Mouse (Mus musculus): ENCODE measurements at regions not wholly inside any gene's neighbourhood (a gene's known extent, or its start where the extent isn't known, plus 50 kb on each side); places are given as distances from the start of the nearest gene placed in this dataset.

- no peak overlapping the region for H3K4me3 ChIP-seq (replicated peaks)
- no peak overlapping the region for H3K4me2 ChIP-seq
- no peaks in the 10 kb centered on the region for H3K9me3 ChIP-seq
- H3K27ac ChIP-seq, result no peak overlapping the region
- no peak overlapping the region for H3K9ac ChIP-seq (replicated peaks)
- peaks cover 19% of the 10 kb centered on the region for H3K27me3 ChIP-seq
- no peaks in the 10 kb centered on the region for H3K36me3 ChIP-seq
- ATAC-seq (ENCODE audit: insufficient number of reproducible peaks, insufficient read depth, low FRiP score, low TSS enrichment, low read depth), result no peak
- peaks cover 9% of the 10 kb centered on the region; the same call in 1 of the 2 replicates for H3K4me1 ChIP-seq (replicated peaks)
- WGBS, result 70% methylated on average over 6 of the region's 6 CpGs
Measured at GRCm38 (mm10) chr2:137704565-137704947, 551.8 kb upstream of the Btbd3 start.

- H3K36me3 ChIP-seq, result no peaks in the 10 kb centered on the region
- H3K27me3 ChIP-seq, result peaks cover 19% of the 10 kb centered on the region
- H3K9ac ChIP-seq (replicated peaks), result no peak overlapping the region
- WGBS, result 82% methylated on average over 3 of the region's 3 CpGs
- no peaks in the 10 kb centered on the region for H3K9me3 ChIP-seq
- no peak overlapping the region for H3K4me2 ChIP-seq
- no peak overlapping the region for H3K27ac ChIP-seq
- H3K4me1 ChIP-seq (replicated peaks), result peaks cover 9% of the 10 kb centered on the region; the same call in 1 of the 2 replicates
- no peak overlapping the region for H3K4me3 ChIP-seq (replicated peaks)
- ATAC-seq (ENCODE audit: insufficient number of reproducible peaks, insufficient read depth, low FRiP score, low TSS enrichment, low read depth), result no peak
Measured at GRCm38 (mm10) chr2:137704051-137704450, 552.3 kb upstream of the Btbd3 start.

- Histone ChIP-seq H3K4me1 (replicated peaks) (peaks cover 4% of the 10 kb centered on the region), H3K4me3 (replicated peaks) (no peak overlapping the region), H3K4me2 (no peak overlapping the region), H3K27me3 (no peaks in the 10 kb centered on the region), H3K36me3 (no peaks in the 10 kb centered on the region), H3K27ac (no peak overlapping the region), H3K9ac (replicated peaks) (no peak overlapping the region), H3K9me3 (no peaks in the 10 kb centered on the region)
- no peak for ATAC-seq (ENCODE audit: insufficient number of reproducible peaks, insufficient read depth, low FRiP score, low TSS enrichment, low read depth)
- WGBS, result 89% methylated on average over 5 of the region's 5 CpGs
Measured at GRCm38 (mm10) chr2:137695885-137696284, 560.5 kb upstream of the Btbd3 start.

DNA sequence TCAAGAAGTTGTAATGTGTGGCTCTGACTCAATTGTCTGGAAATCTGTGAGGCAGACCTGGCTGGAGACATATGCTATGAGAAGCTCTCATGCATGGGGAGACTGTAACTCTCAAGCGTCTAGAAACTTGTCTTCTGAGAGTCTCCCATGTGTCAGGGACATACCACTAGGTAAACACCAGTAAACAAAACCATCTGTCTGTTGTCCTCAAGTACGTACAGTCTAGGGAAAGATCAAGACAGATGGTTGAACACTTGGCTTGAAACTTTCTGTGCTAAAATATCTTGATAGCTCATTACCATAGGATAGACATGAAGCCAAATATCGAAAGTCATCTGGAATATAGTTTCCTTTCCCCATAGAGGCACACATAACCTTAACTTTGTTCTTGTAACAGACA, 562.3 kb upstream of the Btbd3 start:
- WGBS, result 61% methylated on average over 3 of the region's 3 CpGs
- Histone ChIP-seq H3K36me3 (no peaks in the 10 kb centered on the region), H3K27ac (no peak overlapping the region), H3K4me2 (no peak overlapping the region), H3K4me1 (replicated peaks) (peaks cover 8% of the 10 kb centered on the region), H3K4me3 (replicated peaks) (no peak overlapping the region), H3K9ac (replicated peaks) (no peak overlapping the region), H3K27me3 (no peaks in the 10 kb centered on the region), H3K9me3 (no peaks in the 10 kb centered on the region)
- no peak for ATAC-seq (ENCODE audit: insufficient number of reproducible peaks, insufficient read depth, low FRiP score, low TSS enrichment, low read depth)

DNA sequence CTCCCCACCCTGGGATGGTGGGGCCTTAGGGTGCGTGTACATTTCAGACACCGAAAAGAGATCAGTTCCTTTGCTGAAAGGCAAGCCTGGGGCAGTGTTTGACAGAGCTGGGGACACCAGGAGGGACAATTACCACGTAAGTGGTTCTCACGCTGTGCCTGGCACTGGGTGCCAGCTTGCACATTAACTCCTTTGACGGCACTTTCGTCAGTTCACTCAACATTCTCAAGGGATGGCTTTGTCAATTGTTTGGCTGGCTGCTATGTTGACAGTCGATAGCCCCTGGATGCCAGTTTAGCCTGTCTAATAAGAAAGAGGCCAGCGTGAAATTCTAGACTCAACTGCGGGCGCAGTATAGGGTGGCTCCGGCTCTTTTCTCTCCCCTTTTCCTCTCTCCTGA, 569.2 kb upstream of the Btbd3 start:
- Histone ChIP-seq H3K4me3 (replicated peaks) (no peak overlapping the region), H3K4me1 (replicated peaks) (peaks cover 18% of the 10 kb centered on the region), H3K9ac (replicated peaks) (no peak overlapping the region), H3K36me3 (no peaks in the 10 kb centered on the region), H3K27me3 (no peaks in the 10 kb centered on the region), H3K4me2 (no peak overlapping the region), H3K27ac (no peak overlapping the region), H3K9me3 (peaks cover 4% of the 10 kb centered on the region; the same call in 1 of the 2 replicates)
- WGBS, result 74% methylated on average over 11 of the region's 11 CpGs
- ATAC-seq (ENCODE audit: insufficient number of reproducible peaks, insufficient read depth, low FRiP score, low TSS enrichment, low read depth), result no peak

DNA sequence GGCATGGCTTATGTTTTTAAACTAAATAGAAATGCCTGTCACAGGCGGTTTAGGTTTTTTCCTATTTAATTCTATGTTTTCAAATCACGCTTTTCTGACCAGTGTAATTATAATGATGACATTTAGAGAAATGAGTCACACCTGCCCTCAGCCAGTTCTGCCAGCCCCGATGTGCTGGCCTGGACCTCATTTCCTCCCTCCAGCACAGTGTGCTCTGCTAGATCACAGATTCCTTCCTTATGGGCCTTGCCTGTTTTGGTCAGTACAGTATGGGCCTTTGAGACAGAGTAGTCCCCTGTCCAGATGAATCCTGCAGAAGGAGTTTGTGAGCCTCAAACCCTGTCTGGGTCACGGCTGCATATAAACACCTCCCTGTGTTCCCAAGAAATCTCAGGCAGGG, 569.6 kb upstream of the Btbd3 start:
- H3K27ac ChIP-seq, result no peak overlapping the region
- peaks cover 18% of the 10 kb centered on the region for H3K4me1 ChIP-seq (replicated peaks)
- no peak overlapping the region for H3K4me3 ChIP-seq (replicated peaks)
- H3K36me3 ChIP-seq, result no peaks in the 10 kb centered on the region
- no peaks in the 10 kb centered on the region for H3K27me3 ChIP-seq
- H3K9me3 ChIP-seq, result peaks cover 8% of the 10 kb centered on the region; the same call in 1 of the 2 replicates
- H3K4me2 ChIP-seq, result no peak overlapping the region
- no peak overlapping the region for H3K9ac ChIP-seq (replicated peaks)
- WGBS, result 42% methylated on average over 4 of the region's 4 CpGs
- ATAC-seq (ENCODE audit: insufficient number of reproducible peaks, insufficient read depth, low FRiP score, low TSS enrichment, low read depth), result peak; percentile 29; the same call in 1 of the 2 replicates

DNA sequence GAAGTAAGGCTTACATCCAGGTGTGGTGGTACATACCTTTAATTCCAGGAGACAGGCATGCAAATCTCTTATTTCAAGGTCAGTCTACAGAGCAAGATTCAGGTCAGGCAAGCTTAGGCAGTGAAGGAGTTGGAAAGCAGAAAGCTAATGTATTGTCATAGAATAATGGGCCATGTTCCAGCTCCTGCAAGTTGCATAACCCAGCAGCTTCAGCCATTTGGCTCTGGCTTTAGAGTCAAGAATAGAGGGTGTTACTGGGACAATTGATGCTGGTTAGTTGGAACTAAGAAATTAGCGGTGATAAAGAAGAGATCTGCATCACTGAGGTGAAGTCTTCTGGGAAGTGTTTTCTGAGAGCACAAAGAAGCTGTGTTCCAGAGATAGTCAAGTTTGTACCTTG, 565.3 kb upstream of the Jag1 start:
- Histone ChIP-seq H3K36me3 (no peaks in the 10 kb centered on the region), H3K9me3 (peaks cover 8% of the 10 kb centered on the region; the same call in 1 of the 2 replicates), H3K4me2 (no peak overlapping the region), H3K27ac (no peak overlapping the region), H3K9ac (replicated peaks) (no peak overlapping the region), H3K4me3 (replicated peaks) (no peak overlapping the region), H3K27me3 (no peaks in the 10 kb centered on the region), H3K4me1 (replicated peaks) (peaks cover 2% of the 10 kb centered on the region)
- 91% methylated on average over 1 of the region's 1 CpGs for whole genome bisulfite sequencing
- no peak for ATAC-seq (ENCODE audit: insufficient number of reproducible peaks, insufficient read depth, low FRiP score, low TSS enrichment, low read depth)

DNA sequence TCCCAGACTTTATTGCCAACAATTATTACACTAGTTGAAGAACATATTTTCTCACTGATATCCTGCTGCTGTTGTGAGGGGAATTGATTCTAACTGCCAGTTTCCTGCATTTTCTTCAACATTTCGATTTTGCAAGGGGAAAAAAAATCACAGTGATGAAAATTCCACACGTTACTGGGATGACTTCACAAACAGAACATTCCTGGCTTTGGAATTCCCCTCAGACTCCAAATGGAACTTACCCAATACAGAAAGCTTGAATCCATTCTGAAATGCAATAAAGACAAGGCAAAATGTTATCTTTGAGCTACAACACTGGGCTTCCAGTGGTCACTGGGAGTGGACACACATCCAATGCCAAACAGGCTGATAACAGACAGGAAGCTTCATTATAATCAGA, 546.7 kb upstream of the Jag1 start:
- Histone ChIP-seq H3K36me3 (no peaks in the 10 kb centered on the region), H3K4me1 (replicated peaks) (no peaks in the 10 kb centered on the region), H3K27ac (no peak overlapping the region), H3K9me3 (no peaks in the 10 kb centered on the region), H3K27me3 (no peaks in the 10 kb centered on the region), H3K4me3 (replicated peaks) (no peak overlapping the region), H3K9ac (replicated peaks) (no peak overlapping the region), H3K4me2 (no peak overlapping the region)
- WGBS, result 58% methylated on average over 2 of the region's 2 CpGs
- no peak for ATAC-seq (ENCODE audit: insufficient number of reproducible peaks, insufficient read depth, low FRiP score, low TSS enrichment, low read depth)

DNA sequence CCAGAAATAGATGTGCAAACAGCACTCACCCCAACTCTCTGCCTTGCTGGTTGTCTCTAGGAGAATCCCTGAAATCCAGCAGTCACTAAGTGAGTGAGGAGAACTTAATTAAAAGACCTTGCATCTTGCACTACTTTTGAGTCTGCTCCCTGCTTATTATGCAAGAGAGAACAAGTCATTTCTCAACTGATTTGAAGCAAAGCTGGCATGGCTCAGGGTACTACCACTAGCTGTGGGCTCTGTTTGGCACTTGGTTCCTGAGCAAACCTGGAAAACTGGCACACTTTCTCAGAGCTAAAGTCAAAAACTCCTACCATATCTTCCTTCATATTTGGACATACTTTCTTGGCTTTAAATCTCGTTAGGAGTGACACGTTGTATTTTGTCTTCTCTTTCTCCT, 545.8 kb upstream of the Jag1 start:
- ATAC-seq (ENCODE audit: insufficient number of reproducible peaks, insufficient read depth, low FRiP score, low TSS enrichment, low read depth), result no peak
- Histone ChIP-seq H3K4me1 (replicated peaks) (no peaks in the 10 kb centered on the region), H3K36me3 (no peaks in the 10 kb centered on the region), H3K9ac (replicated peaks) (no peak overlapping the region), H3K4me2 (no peak overlapping the region), H3K27ac (no peak overlapping the region), H3K27me3 (no peaks in the 10 kb centered on the region), H3K9me3 (no peaks in the 10 kb centered on the region), H3K4me3 (replicated peaks) (no peak overlapping the region)
- WGBS, result 90% methylated on average over 2 of the region's 2 CpGs

- H3K4me1 ChIP-seq (replicated peaks), result no peaks in the 10 kb centered on the region
- no peak for ATAC-seq (ENCODE audit: insufficient number of reproducible peaks, insufficient read depth, low FRiP score, low TSS enrichment, low read depth)
- no peaks in the 10 kb centered on the region for H3K9me3 ChIP-seq
- no peaks in the 10 kb centered on the region for H3K36me3 ChIP-seq
- WGBS, result 82% methylated on average over 1 of the region's 1 CpGs
- no peak overlapping the region for H3K9ac ChIP-seq (replicated peaks)
- no peak overlapping the region for H3K27ac ChIP-seq
- no peak overlapping the region for H3K4me3 ChIP-seq (replicated peaks)
- no peak overlapping the region for H3K4me2 ChIP-seq
- no peaks in the 10 kb centered on the region for H3K27me3 ChIP-seq
Measured at GRCm38 (mm10) chr2:137660449-137660848, 544.0 kb upstream of the Jag1 start.

- no peak overlapping the region for H3K4me3 ChIP-seq (replicated peaks)
- no peak for ATAC-seq (ENCODE audit: insufficient number of reproducible peaks, insufficient read depth, low FRiP score, low TSS enrichment, low read depth)
- WGBS, result 82% methylated on average over 3 of the region's 3 CpGs
- H3K27me3 ChIP-seq, result no peaks in the 10 kb centered on the region
- H3K36me3 ChIP-seq, result no peaks in the 10 kb centered on the region
- H3K27ac ChIP-seq, result no peak overlapping the region
- H3K4me2 ChIP-seq, result no peak overlapping the region
- H3K4me1 ChIP-seq (replicated peaks), result no peaks in the 10 kb centered on the region
- H3K9me3 ChIP-seq, result 0 out of 2 replicates have a peak, but pooled peaks cover 6% of the 10 kb centered on the region
- no peak overlapping the region for H3K9ac ChIP-seq (replicated peaks)
Measured at GRCm38 (mm10) chr2:137654296-137654695, 537.9 kb upstream of the Jag1 start.

GRCm38 (mm10) chr2:137644160-137644559, 527.7 kb upstream of the Jag1 start:
- no peaks in the 10 kb centered on the region for H3K4me1 ChIP-seq (replicated peaks)
- ATAC-seq (ENCODE audit: insufficient number of reproducible peaks, insufficient read depth, low FRiP score, low TSS enrichment, low read depth), result no peak
- no peaks in the 10 kb centered on the region for H3K36me3 ChIP-seq
- 32% methylated on average over 2 of the region's 2 CpGs for WGBS
- no peak overlapping the region for H3K9ac ChIP-seq (replicated peaks)
- H3K27me3 ChIP-seq, result no peaks in the 10 kb centered on the region
- H3K27ac ChIP-seq, result no peak overlapping the region
- H3K4me2 ChIP-seq, result no peak overlapping the region
- H3K9me3 ChIP-seq, result no peaks in the 10 kb centered on the region
- H3K4me3 ChIP-seq (replicated peaks), result no peak overlapping the region
